ENCODE assay signal across 18 mouse cellular contexts in genomic region chr16:67284664-67285063, GRCm38 (mm10).
A peak's percentile ranks its signal among the peaks of the same experiment; 100 is the strongest.
DNase-seq lines count a peak whose midpoint lies in the region; TF ChIP-seq lines count a peak whose summit lies in the region.
"Had no signal": no experiment of that assay in that cellular context is flagged by ENCODE, and none has a peak within 500 bp of the region (broad histone marks: within the 10 kb centered on the region; RNA-seq: fewer than 3 reads in every experiment).

No protein-coding gene starts in this region.

- no peaks in the 10 kb centered on the region for H3K4me1 ChIP-seq in embryonic fibroblast, embryonic 13.5 days (ENCODE audit: control insufficient read depth, insufficient read depth, low read length)
- H3K4me1 ChIP-seq: embryonic facial prominence, embryonic 13.5 days; embryonic facial prominence, embryonic 15.5 days; forebrain, embryonic 13.5 days; forebrain, embryonic 15.5 days had no signal

- no peak overlapping the region for H3K4me3 ChIP-seq in embryonic fibroblast, embryonic 13.5 days (ENCODE audit: insufficient read depth, low read length)
- H3K4me3 ChIP-seq: embryonic facial prominence, embryonic 13.5 days; embryonic facial prominence, embryonic 15.5 days; forebrain, embryonic 13.5 days; forebrain, embryonic 15.5 days had no signal

- TF ChIP-seq POLR2A in embryonic fibroblast, embryonic 13.5 days (IDR thresholded peaks at IDR 0.05; ENCODE audit: low read depth, low read length), result no peak

- peak overlapping the region; percentile 47; the same call in 1 of the 2 replicates for H3K27ac ChIP-seq in embryonic fibroblast, embryonic 13.5 days (ENCODE audit: insufficient read depth, low read length)
- H3K27ac ChIP-seq: embryonic facial prominence, embryonic 13.5 days; embryonic facial prominence, embryonic 15.5 days; forebrain, embryonic 13.5 days; forebrain, embryonic 15.5 days had no signal

- TF ChIP-seq CTCF in embryonic fibroblast, embryonic 13.5 days (IDR thresholded peaks at IDR 0.05; ENCODE audit: borderline replicate concordance, insufficient read depth, low read length), result no peak

- peak; percentile 77 for DNase-seq in 416B (ENCODE audit: low read depth)
- DNase-seq in cerebellum, adult 8-10 months, result no peak
- no peak for DNase-seq in adrenal gland, postnatal 36 days
- no peak for DNase-seq in urinary bladder, postnatal 36 days (ENCODE audit: low spot score in 2 of 2)
- DNase-seq: adrenal gland, adult 8-10 months; adrenal gland, postnatal 14 days; cerebellum, adult 11 months; cerebellum, adult 18-20 months; cerebellum, adult 9-10 months; cerebellum, postnatal 10 days; cerebellum, postnatal 25 days; embryo, embryonic 11 days; forebrain, postnatal 0 days had no signal
